Mouse (Mus musculus): ENCODE measurements around the gene Spock1.

DNA sequence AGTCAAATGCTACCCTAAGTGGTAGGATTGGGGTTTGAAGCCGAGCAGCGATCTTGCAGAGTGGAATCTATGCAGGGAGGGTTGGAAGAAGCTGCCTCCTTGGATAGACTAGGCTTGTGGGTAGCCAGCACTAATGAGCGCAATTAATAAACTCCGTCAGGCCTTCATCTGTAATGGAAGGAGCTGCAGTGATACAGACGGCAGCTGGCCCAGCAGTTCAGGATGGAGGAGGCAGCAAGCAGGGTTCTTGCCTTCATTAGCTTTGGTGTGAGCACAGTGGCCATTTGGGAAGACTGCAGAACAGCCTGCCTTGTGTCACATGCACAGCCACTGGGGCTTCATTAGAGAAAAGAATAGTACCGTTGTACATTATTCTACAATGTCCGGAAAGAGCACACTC lies 459.2 kb downstream of the Spock1 start:
- TF ChIP-seq CTCF (IDR thresholded peaks at IDR 0.05; ENCODE audit: extremely low read depth, insufficient read length, insufficient replicate concordance, low read depth, low read length): no peak
- no peak for TF ChIP-seq POLR2A (IDR thresholded peaks at IDR 0.05; ENCODE audit: low read depth, low read length)

Measured in small intestine, adult 2 months (tissue).